Mouse (Mus musculus) E14TG2a.4 (cell line): ENCODE measurements around the gene Spint2.

Experiments
- CTCF ChIP-seq: conservative IDR thresholded peaks from 2 replicates; pipeline ENCODE4 v1.5.1; 2014; ENCODE audit warnings: low read length
- NANOG ChIP-seq: IDR thresholded peaks from 2 replicates; pipeline ENCODE4 v1.6.1; 2014; ENCODE audit warnings: borderline replicate concordance, low read length, mixed read lengths
- POU5F1 ChIP-seq: IDR thresholded peaks from 2 replicates; pipeline ENCODE4 v1.6.1; 2014; ENCODE audit warnings: low read length, borderline replicate concordance

GRCm38 (mm10) chr7:29288079-29288478, 6.4 kb upstream of the Spint2 start:
- TF ChIP-seq CTCF (no peak), NANOG (no peak), POU5F1 (no peak)
